Mouse (Mus musculus): ENCODE data around the gene Uhrf1. TPM values are rescaled to one million over a fixed set of nuclear protein-coding genes. Genes with fewer than 3 reads are reported as not detected.

Gene Uhrf1
- polyA plus RNA-seq, 2 experiments = 76.0 to 86.2 TPM

GRCm38 (mm10) chr17:56324419-56324818 lies 21.3 kb downstream of the Uhrf1 start:
- Histone ChIP-seq H3K36me3 (replicated peaks; ENCODE audit: control insufficient read depth, insufficient read depth, low read depth) (peaks cover 42% of the 10 kb centered on the region), H3K4me3 (ENCODE audit: insufficient read depth in 1 of 2, low read depth in 2 of 2, low read length in 2 of 2) (no peak overlapping the region), H3K4me2 (ENCODE audit: low read depth) (peak overlapping the region; percentile 81), H3K9me3 (ENCODE audit: control insufficient read depth, low read length) (no peaks in the 10 kb centered on the region), H3K4me1 (replicated peaks; ENCODE audit: control insufficient read depth in 2 of 2, insufficient read depth in 2 of 2, low read length in 1 of 2) (peaks cover 17 to 28% of the 10 kb centered on the region in 2 experiments), H3K27ac (no peak overlapping the region), H3K9ac (replicated peaks) (no peak overlapping the region), H3K27me3 (ENCODE audit: control insufficient read depth, insufficient read depth, low read length) (no peaks in the 10 kb centered on the region)
- WGBS (ENCODE audit: insufficient replicate concordance) = 66% methylated on average over 3 of the region's 3 CpGs
- TF ChIP-seq EP300 (IDR thresholded peaks at IDR 0.05; ENCODE audit: low read depth) (no peak), CTCF (IDR thresholded peaks at IDR 0.05; ENCODE audit: low read depth) (no peak)
- ATAC-seq (ENCODE audit: insufficient read depth) (no peak), DNase-seq (ENCODE audit: low read depth in 3 of 3, low spot score in 3 of 3) (no peak)

DNA sequence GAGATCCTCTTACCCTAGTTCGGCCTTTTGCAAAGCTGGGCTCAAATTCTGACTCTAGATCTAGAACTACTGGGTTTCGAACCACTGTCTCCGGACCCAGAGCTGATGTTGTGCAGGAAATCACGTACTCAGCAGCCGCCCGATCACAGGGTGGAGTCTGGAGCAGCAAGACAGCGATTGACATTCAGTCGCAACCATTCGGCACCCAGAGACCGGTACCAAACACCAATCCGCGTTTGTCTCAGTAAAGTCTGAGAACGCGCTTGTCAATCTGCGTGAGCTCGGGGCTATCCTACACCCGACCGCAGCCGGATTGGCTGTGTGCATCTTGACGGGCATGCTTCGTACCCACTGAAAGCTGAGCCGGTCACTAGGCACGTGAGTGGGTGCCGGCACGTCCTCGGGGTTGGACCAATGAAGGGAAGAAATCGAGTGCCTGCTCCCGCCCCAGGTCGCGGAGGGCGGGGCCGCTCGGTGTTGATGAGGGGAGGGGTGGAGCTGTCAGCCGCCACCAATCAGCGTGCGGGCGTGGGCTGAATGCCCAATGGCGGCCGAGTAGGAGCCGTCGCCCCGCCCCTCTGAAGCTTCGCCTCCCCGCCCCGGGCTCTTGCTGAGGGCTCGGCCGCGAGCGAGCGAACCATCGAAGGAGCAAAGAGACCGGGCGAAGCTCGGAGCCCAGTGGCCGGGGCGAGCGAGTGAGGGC lies 22.5 kb downstream of the Uhrf1 start, which contains the start of gene Kdm4b:
Gene Kdm4b, plus strand, starts transcription at position 613 of the 703 bp plus-strand sequence.
- H3K27ac ChIP-seq = peak within 1 kb of the TSS; percentile 85
- DNase-seq (ENCODE audit: low read depth in 3 of 3, low spot score in 3 of 3) = peak; percentile 98
- 1% methylated on average over 57 of the region's 57 CpGs for WGBS (ENCODE audit: insufficient replicate concordance)
- peaks cover 17 to 28% of the 10 kb centered on the region in 2 experiments for H3K4me1 ChIP-seq (replicated peaks; ENCODE audit: control insufficient read depth in 2 of 2, insufficient read depth in 2 of 2, low read length in 1 of 2)
- H3K9me3 ChIP-seq (ENCODE audit: control insufficient read depth, low read length) = no peaks in the 10 kb centered on the region
- H3K9ac ChIP-seq (replicated peaks) = peak within 1 kb of the TSS; percentile 88
- no peaks in the 10 kb centered on the region for H3K27me3 ChIP-seq (ENCODE audit: control insufficient read depth, insufficient read depth, low read length)
- H3K36me3 ChIP-seq (replicated peaks; ENCODE audit: control insufficient read depth, insufficient read depth, low read depth) = peaks cover 30% of the 10 kb centered on the region
- TF ChIP-seq CTCF (IDR thresholded peaks at IDR 0.05; ENCODE audit: low read depth) (no peak), EP300 (IDR thresholded peaks at IDR 0.05; ENCODE audit: low read depth) (no peak)
- peak within 1 kb of the TSS; percentile 96 for H3K4me2 ChIP-seq (ENCODE audit: low read depth)
- H3K4me3 ChIP-seq (ENCODE audit: insufficient read depth in 1 of 2, low read depth in 2 of 2, low read length in 2 of 2) = peak within 1 kb of the TSS; percentile 64 to 77
- peak; percentile 96 for ATAC-seq (ENCODE audit: insufficient read depth)

- Histone ChIP-seq H3K9me3 (ENCODE audit: control insufficient read depth, low read length) (no peaks in the 10 kb centered on the region), H3K36me3 (replicated peaks; ENCODE audit: control insufficient read depth, insufficient read depth, low read depth) (peaks cover 22% of the 10 kb centered on the region), H3K27ac (peak overlapping the region; percentile 85), H3K4me3 (ENCODE audit: insufficient read depth in 1 of 2, low read depth in 2 of 2, low read length in 2 of 2) (peak overlapping the region; percentile 64 to 77), H3K4me2 (ENCODE audit: low read depth) (peak overlapping the region; percentile 96), H3K4me1 (replicated peaks; ENCODE audit: control insufficient read depth in 2 of 2, insufficient read depth in 2 of 2, low read length in 1 of 2) (peaks cover 17 to 28% of the 10 kb centered on the region in 2 experiments), H3K9ac (replicated peaks) (peak overlapping the region; percentile 88), H3K27me3 (ENCODE audit: control insufficient read depth, insufficient read depth, low read length) (no peaks in the 10 kb centered on the region)
- TF ChIP-seq EP300 (IDR thresholded peaks at IDR 0.05; ENCODE audit: low read depth) = no peak
- no peak for TF ChIP-seq CTCF (IDR thresholded peaks at IDR 0.05; ENCODE audit: low read depth)
- DNase-seq (ENCODE audit: low read depth in 3 of 3, low spot score in 3 of 3) = no peak
- ATAC-seq (ENCODE audit: insufficient read depth) = peak; percentile 60
- WGBS (ENCODE audit: insufficient replicate concordance) = 4% methylated on average over 67 of the region's 67 CpGs
Observed at GRCm38 (mm10) chr17:56326153-56327147, 23.3 kb downstream of the Uhrf1 start.

DNA sequence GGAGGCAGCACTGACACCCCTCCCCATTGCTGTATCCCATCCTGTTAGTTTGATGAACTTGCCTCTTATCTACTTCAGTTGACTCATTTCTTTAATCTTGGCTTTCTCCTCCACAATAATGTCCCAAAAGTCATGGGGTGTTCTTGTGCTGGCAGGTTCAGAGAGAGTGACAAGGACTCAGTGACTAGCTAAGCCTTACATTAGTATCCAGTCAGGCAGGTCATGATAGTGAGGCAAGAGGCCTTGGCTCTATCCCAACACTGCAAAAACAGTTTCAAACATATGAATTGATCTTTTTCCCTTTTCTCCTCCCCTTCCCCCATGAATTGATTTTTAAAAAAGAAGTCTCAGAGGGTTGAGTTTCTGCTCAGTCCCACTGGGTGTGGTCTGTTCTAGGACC lies 26.1 kb downstream of the Uhrf1 start:
- DNase-seq (ENCODE audit: low read depth in 3 of 3, low spot score in 3 of 3) (no peak), ATAC-seq (ENCODE audit: insufficient read depth) (no peak)
- Histone ChIP-seq H3K9me3 (ENCODE audit: control insufficient read depth, low read length) (no peaks in the 10 kb centered on the region), H3K36me3 (replicated peaks; ENCODE audit: control insufficient read depth, insufficient read depth, low read depth) (no peaks in the 10 kb centered on the region), H3K4me2 (ENCODE audit: low read depth) (no peak overlapping the region), H3K27me3 (ENCODE audit: control insufficient read depth, insufficient read depth, low read length) (no peaks in the 10 kb centered on the region), H3K27ac (no peak overlapping the region), H3K4me1 (replicated peaks; ENCODE audit: control insufficient read depth in 2 of 2, insufficient read depth in 2 of 2, low read length in 1 of 2) (peaks cover 17 to 26% of the 10 kb centered on the region in 2 experiments), H3K4me3 (ENCODE audit: insufficient read depth in 1 of 2, low read depth in 2 of 2, low read length in 2 of 2) (no peak overlapping the region), H3K9ac (replicated peaks) (0 out of 2 replicates have a peak overlapping the region, but pooled peaks have one; percentile 18)
- TF ChIP-seq CTCF (IDR thresholded peaks at IDR 0.05; ENCODE audit: low read depth) (no peak), EP300 (IDR thresholded peaks at IDR 0.05; ENCODE audit: low read depth) (no peak)

DNA sequence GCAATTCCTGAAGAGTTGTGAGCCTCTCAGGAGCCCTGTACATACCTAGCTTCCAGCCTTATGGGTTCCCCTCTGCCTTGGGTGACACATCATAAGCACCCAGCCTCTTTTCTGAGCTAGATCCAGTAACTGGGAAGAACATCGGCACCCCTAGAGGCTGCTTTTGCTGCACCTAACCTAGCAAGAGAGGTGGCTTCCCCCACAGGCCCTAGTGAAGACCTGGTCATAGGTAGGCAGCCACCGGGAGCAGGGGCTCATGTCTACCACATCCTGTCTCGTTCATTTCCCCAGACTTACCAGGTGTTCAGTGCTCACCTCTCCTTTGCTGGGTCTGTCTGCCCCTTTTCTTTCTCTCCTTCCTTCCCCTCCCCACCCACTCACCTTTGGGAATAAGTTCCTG lies 27.2 kb downstream of the Uhrf1 start:
- Histone ChIP-seq H3K27me3 (ENCODE audit: control insufficient read depth, insufficient read depth, low read length) (no peaks in the 10 kb centered on the region), H3K9ac (replicated peaks) (no peak overlapping the region), H3K27ac (no peak overlapping the region), H3K4me1 (replicated peaks; ENCODE audit: control insufficient read depth in 2 of 2, insufficient read depth in 2 of 2, low read length in 1 of 2) (peaks cover 17 to 20% of the 10 kb centered on the region in 2 experiments), H3K4me2 (ENCODE audit: low read depth) (no peak overlapping the region), H3K9me3 (ENCODE audit: control insufficient read depth, low read length) (no peaks in the 10 kb centered on the region), H3K4me3 (ENCODE audit: insufficient read depth in 1 of 2, low read depth in 2 of 2, low read length in 2 of 2) (no peak overlapping the region), H3K36me3 (replicated peaks; ENCODE audit: control insufficient read depth, insufficient read depth, low read depth) (no peaks in the 10 kb centered on the region)
- DNase-seq (ENCODE audit: low read depth in 3 of 3, low spot score in 3 of 3) (no peak), ATAC-seq (ENCODE audit: insufficient read depth) (no peak)
- WGBS (ENCODE audit: insufficient replicate concordance) = 63% methylated on average over 3 of the region's 3 CpGs
- no peak for TF ChIP-seq EP300 (IDR thresholded peaks at IDR 0.05; ENCODE audit: low read depth)

Data from liver, embryonic 14.5 days (tissue).